Mouse (Mus musculus) erythroblast, embryonic 14.5 days (primary cell): ENCODE measurements around the gene Mobp.

Experiments used
- GATA1 ChIP-seq: IDR thresholded peaks from 2 replicates; pipeline ENCODE4 v1.6.1; 2012; ENCODE audit warnings: low read length, inconsistent platforms, mixed read lengths
- TAL1 ChIP-seq: IDR thresholded peaks from 3 replicates; pipeline ENCODE4 v1.6.1; 2012; ENCODE audit warnings: low read length, inconsistent platforms, mixed read lengths

DNA sequence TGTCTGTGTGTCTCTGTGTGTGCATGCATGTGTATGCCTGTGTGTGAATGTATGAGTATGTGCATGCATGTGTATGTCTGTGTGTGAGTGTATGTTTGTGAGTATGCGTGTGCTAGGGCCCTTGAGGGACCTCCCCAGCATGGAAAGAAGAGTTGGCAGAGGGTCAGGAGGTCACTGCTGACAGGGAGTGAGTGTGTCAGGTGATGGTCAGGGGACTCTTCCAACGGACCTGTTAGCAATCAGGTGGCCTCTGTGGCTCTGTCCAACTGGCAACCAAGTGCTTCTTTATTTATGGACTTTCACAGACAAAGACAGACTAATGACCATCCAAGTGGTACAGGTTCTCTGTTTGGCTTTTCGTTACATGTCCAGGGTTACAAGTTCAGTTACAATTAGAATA, 69.9 kb downstream of the Mobp start:
- TF ChIP-seq TAL1 (no peak), GATA1 (no peak)
